Mouse (Mus musculus) heart, embryonic 11.5 days (tissue): ENCODE results near the gene Pianp. TPM values are rescaled to one million over a fixed set of nuclear protein-coding genes. Genes with fewer than 3 reads are reported as not detected.

Experiments used
- ATAC-seq: fragments of 200-750 bp; cut with Nextera tagmentation; replicated peaks from 2 replicates; pipeline ENCODE4 v1.8.0; 2017; ENCODE audit warnings: moderate library complexity; ENCODE audit not compliant: insufficient number of reproducible peaks, low FRiP score, low TSS enrichment
- H3K27ac ChIP-seq: fragments of 300-500 bp; sonication (generic); 2 replicates; pipeline ENCODE4 v1.5.1; 2014; ENCODE audit warnings: mild to moderate bottlenecking, low read depth, low read length
- H3K27me3 ChIP-seq: fragments of 300-500 bp; sonication (generic); 2 replicates; pipeline ENCODE4 v1.6.1; 2014; ENCODE audit warnings: mild to moderate bottlenecking, low read length, mixed read lengths; ENCODE audit not compliant: control insufficient read depth, insufficient read depth
- H3K36me3 ChIP-seq: fragments of 300-500 bp; sonication (generic); 2 replicates; pipeline ENCODE4 v1.6.1; 2014; ENCODE audit warnings: mild to moderate bottlenecking, low read length, moderate library complexity, mixed read lengths; ENCODE audit not compliant: control insufficient read depth, insufficient read depth
- H3K4me1 ChIP-seq: fragments of 300-500 bp; sonication (generic); 2 replicates; pipeline ENCODE4 v1.6.1; 2014; ENCODE audit warnings: low read length; ENCODE audit not compliant: control insufficient read depth, insufficient read depth
- H3K4me2 ChIP-seq: fragments of 300-500 bp; sonication (generic); 2 replicates; pipeline ENCODE4 v1.6.1; 2014; ENCODE audit warnings: mild to moderate bottlenecking, moderate library complexity
- H3K4me3 ChIP-seq: fragments of 300-500 bp; sonication (generic); 2 replicates; pipeline ENCODE4 v1.5.1; 2014; ENCODE audit warnings: low read depth, low read length
- H3K9ac ChIP-seq: fragments of 300-500 bp; sonication (generic); 2 replicates; pipeline ENCODE4 v1.6.1; 2014; ENCODE audit warnings: mild to moderate bottlenecking, low read depth, low read length, moderate library complexity
- H3K9me3 ChIP-seq: fragments of 300-500 bp; sonication (generic); replicated peaks from 2 replicates; pipeline ENCODE4 v1.6.1; 2016; ENCODE audit warnings: low read length; ENCODE audit not compliant: control insufficient read depth
- WGBS: fragments of 180-500 bp; shearing (Covaris S2); extraction: QIAGEN DNeasy Blood & Tissue Kit; methylation state at CpG from one replicate; pipeline ENCODE4 v1.1.7; 2014; ENCODE audit not compliant: insufficient replicate concordance; 5-methylcytosine and 5-hydroxymethylcytosine counted together
- polyA plus RNA-seq: library from polyadenylated mRNA; unstranded; fragments of >200 nt; fragmentation: Nextera tagmentation; extraction: Ambion mirVana; gene quantifications from 2 replicates; pipeline ENCODE4 v1.2.1, GENCODE M21; 2014

Pianp gene
- polyA plus RNA-seq = 0.41 TPM in 1 of 2 replicates, not detected in the other

- H3K27ac ChIP-seq = no peak within 1 kb of the TSS
- WGBS = under 1% methylated on average over 58 of the region's 78 CpGs
- peak; percentile 28; the same call in 1 of the 2 replicates for ATAC-seq
These were observed at the start of gene Pianp for GRCm38 (mm10) chr6:124996551-124997501. TSS of gene Pianp (plus strand) at chr6:124996694.

DNA sequence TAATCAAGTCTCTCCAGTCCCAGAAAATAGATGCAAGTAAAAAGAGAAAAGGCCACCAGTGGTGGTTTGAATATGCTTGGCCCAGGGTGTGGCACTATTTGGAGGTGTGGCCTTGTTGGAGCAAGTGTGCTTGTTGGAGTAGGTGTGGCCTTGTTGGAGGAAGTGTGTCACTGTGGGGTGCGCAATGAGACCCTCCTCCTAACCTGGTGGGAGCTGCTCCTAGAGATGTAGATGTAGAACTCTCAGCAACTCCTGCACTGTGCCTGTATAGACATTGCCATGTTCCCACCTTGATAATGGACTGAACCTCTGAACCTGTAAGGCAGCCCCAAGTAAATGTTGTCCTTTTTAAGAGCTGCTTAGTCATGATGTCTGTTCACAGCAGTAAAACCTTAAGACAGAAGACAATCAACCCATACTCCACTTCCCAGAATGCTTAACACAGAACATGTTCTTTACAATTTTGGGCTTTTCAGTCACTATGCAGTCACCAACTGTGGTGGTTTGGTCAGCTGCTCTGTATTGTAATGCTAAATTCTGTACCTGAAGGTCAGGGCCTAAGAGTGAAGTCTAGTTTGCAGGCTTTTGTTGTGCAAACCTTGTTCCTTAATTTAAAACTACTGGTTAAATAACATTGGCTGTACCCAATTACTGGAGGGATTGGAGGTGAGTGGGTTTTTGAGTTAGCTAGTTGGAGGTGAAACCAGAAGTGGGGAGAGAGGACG, 42.3 kb upstream of the Pianp start:
- Histone ChIP-seq H3K27me3 (no peaks in the 10 kb centered on the region), H3K36me3 (peaks cover 11% of the 10 kb centered on the region; the same call in 1 of the 2 replicates), H3K9ac (no peak overlapping the region), H3K27ac (no peak overlapping the region), H3K9me3 (no peaks in the 10 kb centered on the region), H3K4me2 (no peak overlapping the region), H3K4me3 (no peak overlapping the region), H3K4me1 (no peaks in the 10 kb centered on the region)
- WGBS = 84% methylated on average over 2 of the region's 2 CpGs
- no peak for ATAC-seq

More at GRCm38 (mm10) chr6:124996551-124997501, at the start of gene Pianp:
- Histone ChIP-seq H3K36me3 (no peaks in the 10 kb centered on the region), H3K9me3 (no peaks in the 10 kb centered on the region), H3K27me3 (peaks cover 83% of the 10 kb centered on the region), H3K4me1 (peaks cover 10% of the 10 kb centered on the region; the same call in 1 of the 2 replicates), H3K9ac (peak within 1 kb of the TSS; percentile 46; the same call in 1 of the 2 replicates), H3K4me3 (peak within 1 kb of the TSS; percentile 50), H3K4me2 (peak within 1 kb of the TSS; percentile 88)

GRCm38 (mm10) chr6:124955212-124955611, 41.3 kb upstream of the Pianp start:
- ATAC-seq = no peak
- Histone ChIP-seq H3K9ac (no peak overlapping the region), H3K9me3 (no peaks in the 10 kb centered on the region), H3K4me3 (no peak overlapping the region), H3K4me2 (no peak overlapping the region), H3K4me1 (no peaks in the 10 kb centered on the region), H3K36me3 (peaks cover 12% of the 10 kb centered on the region), H3K27me3 (no peaks in the 10 kb centered on the region), H3K27ac (no peak overlapping the region)
- WGBS = 86% methylated on average over 4 of the region's 4 CpGs

DNA sequence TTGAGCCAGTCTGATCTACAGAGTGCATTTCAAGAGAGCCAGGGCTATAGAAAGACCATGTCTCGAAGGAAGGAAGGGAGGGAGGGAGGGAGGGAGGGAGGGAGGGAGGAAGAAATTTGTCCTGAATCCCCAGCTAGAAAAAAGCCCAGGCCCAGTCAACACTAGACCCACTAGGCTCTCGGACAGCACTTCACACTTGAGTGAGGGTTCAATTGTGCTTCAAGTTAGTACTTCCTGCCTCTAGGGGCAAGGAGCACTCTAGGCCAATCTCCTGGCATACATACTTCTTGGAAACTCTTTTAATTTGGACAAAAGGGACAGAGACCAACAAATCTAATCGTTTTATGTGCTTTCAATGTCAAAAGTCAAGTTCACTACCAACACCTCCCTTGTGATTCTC, 38.4 kb upstream of the Pianp start:
- H3K27me3 ChIP-seq = no peaks in the 10 kb centered on the region
- no peak overlapping the region for H3K9ac ChIP-seq
- no peaks in the 10 kb centered on the region for H3K4me1 ChIP-seq
- 85% methylated on average over 3 of the region's 3 CpGs for WGBS
- no peak overlapping the region for H3K4me3 ChIP-seq
- no peak overlapping the region for H3K27ac ChIP-seq
- no peak for ATAC-seq
- H3K9me3 ChIP-seq = no peaks in the 10 kb centered on the region
- H3K4me2 ChIP-seq = no peak overlapping the region
- H3K36me3 ChIP-seq = peaks cover 20% of the 10 kb centered on the region

GRCm38 (mm10) chr6:124959960-124960359, 36.5 kb upstream of the Pianp start:
- Histone ChIP-seq H3K9ac (no peak overlapping the region), H3K9me3 (no peaks in the 10 kb centered on the region), H3K27me3 (no peaks in the 10 kb centered on the region), H3K4me3 (no peak overlapping the region), H3K4me1 (peaks cover 6% of the 10 kb centered on the region), H3K27ac (no peak overlapping the region), H3K4me2 (no peak overlapping the region), H3K36me3 (peaks cover 20% of the 10 kb centered on the region)
- no peak for ATAC-seq
- 93% methylated on average over 13 of the region's 13 CpGs for WGBS

- no peak overlapping the region for H3K9ac ChIP-seq
- peaks cover 6% of the 10 kb centered on the region for H3K4me1 ChIP-seq
- H3K36me3 ChIP-seq = peaks cover 20% of the 10 kb centered on the region
These were observed 35.5 kb upstream of the Pianp start for GRCm38 (mm10) chr6:124961021-124961420.

GRCm38 (mm10) chr6:124964638-124965037, 31.9 kb upstream of the Pianp start:
- ATAC-seq = peak; percentile 3; the same call in 1 of the 2 replicates
- Histone ChIP-seq H3K36me3 (peaks cover 8% of the 10 kb centered on the region), H3K4me1 (peaks cover 6% of the 10 kb centered on the region), H3K4me3 (peak overlapping the region; percentile 70), H3K9me3 (no peaks in the 10 kb centered on the region), H3K27ac (peak overlapping the region; percentile 85; the same call in 1 of the 2 replicates), H3K4me2 (peak overlapping the region; percentile 95), H3K27me3 (no peaks in the 10 kb centered on the region), H3K9ac (peak overlapping the region; percentile 86)
- WGBS = 36% methylated on average over 16 of the region's 16 CpGs

More at GRCm38 (mm10) chr6:124961021-124961420, 35.5 kb upstream of the Pianp start:
- H3K27me3 ChIP-seq = no peaks in the 10 kb centered on the region
- 93% methylated on average over 12 of the region's 12 CpGs for WGBS
- no peak overlapping the region for H3K4me2 ChIP-seq
- ATAC-seq = no peak
- H3K4me3 ChIP-seq = no peak overlapping the region
- H3K9me3 ChIP-seq = no peaks in the 10 kb centered on the region
- no peak overlapping the region for H3K27ac ChIP-seq

- Histone ChIP-seq H3K27me3 (no peaks in the 10 kb centered on the region), H3K36me3 (peaks cover 8% of the 10 kb centered on the region), H3K4me1 (peaks cover 6% of the 10 kb centered on the region), H3K4me3 (peak within 1 kb of the TSS; percentile 70), H3K27ac (peak within 1 kb of the TSS; percentile 85), H3K9ac (peak within 1 kb of the TSS; percentile 86), H3K9me3 (no peaks in the 10 kb centered on the region), H3K4me2 (peak within 1 kb of the TSS; percentile 95)
- under 1% methylated on average over 68 of the region's 68 CpGs for WGBS
- ATAC-seq = peak; percentile 90
These were observed 31.3 kb upstream of the Pianp start, which contains the start of gene Cops7a for GRCm38 (mm10) chr6:124965088-124965719. TSS of gene Cops7a (minus strand) at chr6:124965538.
